Mouse (Mus musculus): ENCODE measurements around the gene Caln1. TPM values are rescaled to one million over a fixed set of nuclear protein-coding genes. Genes with fewer than 3 reads are reported as not detected.

Gene Caln1
- polyA plus RNA-seq, 1 experiment from 2014 or later, result 0.14 TPM

DNA sequence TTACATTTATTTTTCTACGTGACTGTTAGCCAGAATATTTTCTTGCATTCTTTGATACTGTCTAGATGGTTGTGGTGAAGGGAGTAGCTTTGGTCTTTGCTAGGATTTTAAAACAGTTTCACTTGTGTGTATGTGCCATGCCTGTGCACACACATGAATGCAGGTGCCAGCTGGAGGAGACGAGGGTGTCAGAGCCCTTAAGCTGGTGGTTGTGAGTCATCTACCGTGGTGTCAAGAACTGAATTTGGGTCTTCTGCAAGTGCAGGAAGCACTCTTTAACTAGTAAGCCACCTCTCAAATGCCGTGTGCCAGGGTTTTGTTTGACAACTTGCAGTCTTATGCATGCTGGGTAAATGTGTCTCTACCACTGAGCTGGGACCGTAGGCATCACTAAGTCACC lies 178.2 kb downstream of the Caln1 start:
- H3K4me3 ChIP-seq (ENCODE audit: low read depth, low read length), result no peak overlapping the region
- H3K9ac ChIP-seq (ENCODE audit: low read depth, low read length), result no peak overlapping the region
- no peaks in the 10 kb centered on the region for H3K9me3 ChIP-seq (ENCODE audit: control insufficient read depth)
- H3K27me3 ChIP-seq (replicated peaks; ENCODE audit: control insufficient read depth, insufficient read depth, low read length), result no peaks in the 10 kb centered on the region
- H3K36me3 ChIP-seq (ENCODE audit: control insufficient read depth, insufficient read depth), result no peaks in the 10 kb centered on the region
- H3K27ac ChIP-seq (ENCODE audit: low read depth, low read length), result no peak overlapping the region
- no peak overlapping the region for H3K4me2 ChIP-seq (replicated peaks; ENCODE audit: low read depth)
- TF ChIP-seq CTCF (IDR thresholded peaks at IDR 0.05; ENCODE audit: low read depth), result no peak
- no peak for ATAC-seq
- H3K4me1 ChIP-seq (replicated peaks; ENCODE audit: control insufficient read depth, insufficient read depth, low read length), result no peaks in the 10 kb centered on the region
- 85% methylated on average over 5 of the region's 5 CpGs for WGBS

DNA sequence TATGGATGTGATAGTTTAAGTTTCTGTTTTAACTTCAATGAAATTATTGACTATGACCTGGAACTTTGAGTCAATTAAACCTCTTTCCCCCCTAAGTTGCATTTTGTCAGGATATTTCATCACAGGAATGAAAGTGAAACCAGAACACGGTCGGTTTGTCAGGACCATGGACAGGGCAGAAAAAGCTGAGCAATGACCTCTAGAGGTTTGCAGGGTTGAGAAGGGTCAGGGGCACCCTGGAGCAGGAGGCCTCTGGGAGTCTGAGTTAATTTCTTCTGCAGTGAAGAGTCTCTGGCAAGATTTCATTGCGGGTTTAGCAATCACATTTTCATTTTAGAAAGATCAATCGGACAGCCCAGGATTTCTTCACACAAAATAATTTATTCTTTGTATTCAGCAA lies 184.7 kb downstream of the Caln1 start:
- ATAC-seq, result no peak
- no peak overlapping the region for H3K4me2 ChIP-seq (replicated peaks; ENCODE audit: low read depth)
- no peak overlapping the region for H3K9ac ChIP-seq (ENCODE audit: low read depth, low read length)
- TF ChIP-seq CTCF (IDR thresholded peaks at IDR 0.05; ENCODE audit: low read depth), result no peak
- H3K9me3 ChIP-seq (ENCODE audit: control insufficient read depth), result no peaks in the 10 kb centered on the region
- H3K4me1 ChIP-seq (replicated peaks; ENCODE audit: control insufficient read depth, insufficient read depth, low read length), result no peaks in the 10 kb centered on the region
- no peak overlapping the region for H3K27ac ChIP-seq (ENCODE audit: low read depth, low read length)
- no peaks in the 10 kb centered on the region for H3K27me3 ChIP-seq (replicated peaks; ENCODE audit: control insufficient read depth, insufficient read depth, low read length)
- H3K4me3 ChIP-seq (ENCODE audit: low read depth, low read length), result no peak overlapping the region
- no peaks in the 10 kb centered on the region for H3K36me3 ChIP-seq (ENCODE audit: control insufficient read depth, insufficient read depth)
- WGBS, result 53% methylated on average over 4 of the region's 4 CpGs

DNA sequence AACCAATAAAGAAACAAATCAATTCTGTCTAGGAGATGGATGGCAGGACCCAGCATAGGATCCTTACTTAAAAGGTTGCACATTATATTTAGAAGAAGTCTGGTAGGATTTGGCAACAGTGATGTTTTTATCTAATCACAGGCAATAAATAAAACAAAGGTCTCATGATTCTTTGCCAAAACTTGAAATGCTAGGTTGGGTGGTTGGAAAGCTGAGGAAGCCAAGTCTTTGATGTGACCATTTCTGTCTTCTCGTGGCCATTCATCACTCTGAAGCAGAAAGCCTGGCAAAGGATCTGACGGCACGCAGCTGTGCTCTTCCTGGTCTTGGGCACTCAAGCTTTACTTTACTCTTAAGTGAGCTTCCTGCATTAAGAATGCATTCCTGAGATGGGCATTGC lies 193.9 kb downstream of the Caln1 start:
- Histone ChIP-seq H3K27ac (ENCODE audit: low read depth, low read length) (no peak overlapping the region), H3K9ac (ENCODE audit: low read depth, low read length) (no peak overlapping the region), H3K27me3 (replicated peaks; ENCODE audit: control insufficient read depth, insufficient read depth, low read length) (no peaks in the 10 kb centered on the region), H3K4me3 (ENCODE audit: low read depth, low read length) (no peak overlapping the region), H3K9me3 (ENCODE audit: control insufficient read depth) (no peaks in the 10 kb centered on the region), H3K4me2 (replicated peaks; ENCODE audit: low read depth) (no peak overlapping the region), H3K36me3 (ENCODE audit: control insufficient read depth, insufficient read depth) (no peaks in the 10 kb centered on the region), H3K4me1 (replicated peaks; ENCODE audit: control insufficient read depth, insufficient read depth, low read length) (no peaks in the 10 kb centered on the region)
- no peak for ATAC-seq
- TF ChIP-seq CTCF (IDR thresholded peaks at IDR 0.05; ENCODE audit: low read depth), result no peak
- whole genome bisulfite sequencing, result 76% methylated on average over 3 of the region's 3 CpGs

DNA sequence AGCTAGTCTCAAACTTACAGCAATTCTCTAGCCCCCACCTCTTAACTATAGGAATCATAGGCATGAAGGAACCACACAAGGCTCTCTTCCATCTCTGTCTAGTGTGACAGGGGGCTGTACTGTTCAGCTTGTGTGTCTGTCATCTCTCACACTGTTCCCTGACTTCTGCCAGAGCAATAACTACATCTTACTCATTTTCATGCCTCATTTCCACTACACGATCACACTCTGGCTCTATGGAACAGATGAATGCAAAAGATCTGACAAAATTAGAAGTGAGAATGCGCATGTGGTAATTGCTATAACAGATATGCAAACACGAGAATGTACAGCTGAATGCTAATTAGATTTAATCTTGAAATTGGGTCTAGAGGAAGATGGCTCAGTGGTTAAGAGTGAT lies 196.7 kb downstream of the Caln1 start:
- ATAC-seq, result no peak
- WGBS, result 92% methylated on average over 3 of the region's 3 CpGs

DNA sequence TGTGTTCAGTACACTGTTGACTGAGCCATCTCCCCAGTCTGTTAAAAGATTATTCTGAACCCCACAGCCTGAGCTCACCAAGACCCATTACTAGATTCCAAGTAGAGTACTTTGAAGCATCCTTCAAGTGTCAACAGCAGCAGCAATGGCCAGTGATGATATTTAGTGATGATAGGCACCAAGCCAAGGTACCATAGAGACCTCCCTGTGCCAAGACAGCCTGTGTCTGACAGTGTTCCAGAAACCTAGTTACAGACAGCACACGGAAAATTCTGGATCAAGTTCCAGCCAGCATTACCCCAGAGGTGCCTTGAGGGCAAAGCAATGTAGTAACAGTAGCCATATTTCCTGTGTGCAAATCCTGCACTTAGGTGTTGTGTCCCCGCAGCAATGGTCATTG lies 208.3 kb downstream of the Caln1 start:
- no peaks in the 10 kb centered on the region for H3K4me1 ChIP-seq (replicated peaks; ENCODE audit: control insufficient read depth, insufficient read depth, low read length)
- no peak for TF ChIP-seq CTCF (IDR thresholded peaks at IDR 0.05; ENCODE audit: low read depth)

More for the DNA sequence above, 196.7 kb downstream of the Caln1 start:
- no peak overlapping the region for H3K27ac ChIP-seq (ENCODE audit: low read depth, low read length)
- no peak for TF ChIP-seq CTCF (IDR thresholded peaks at IDR 0.05; ENCODE audit: low read depth)
- no peaks in the 10 kb centered on the region for H3K9me3 ChIP-seq (ENCODE audit: control insufficient read depth)
- no peak overlapping the region for H3K4me3 ChIP-seq (ENCODE audit: low read depth, low read length)
- no peak overlapping the region for H3K9ac ChIP-seq (ENCODE audit: low read depth, low read length)
- no peaks in the 10 kb centered on the region for H3K4me1 ChIP-seq (replicated peaks; ENCODE audit: control insufficient read depth, insufficient read depth, low read length)
- H3K27me3 ChIP-seq (replicated peaks; ENCODE audit: control insufficient read depth, insufficient read depth, low read length), result no peaks in the 10 kb centered on the region
- no peak overlapping the region for H3K4me2 ChIP-seq (replicated peaks; ENCODE audit: low read depth)
- H3K36me3 ChIP-seq (ENCODE audit: control insufficient read depth, insufficient read depth), result no peaks in the 10 kb centered on the region

DNA sequence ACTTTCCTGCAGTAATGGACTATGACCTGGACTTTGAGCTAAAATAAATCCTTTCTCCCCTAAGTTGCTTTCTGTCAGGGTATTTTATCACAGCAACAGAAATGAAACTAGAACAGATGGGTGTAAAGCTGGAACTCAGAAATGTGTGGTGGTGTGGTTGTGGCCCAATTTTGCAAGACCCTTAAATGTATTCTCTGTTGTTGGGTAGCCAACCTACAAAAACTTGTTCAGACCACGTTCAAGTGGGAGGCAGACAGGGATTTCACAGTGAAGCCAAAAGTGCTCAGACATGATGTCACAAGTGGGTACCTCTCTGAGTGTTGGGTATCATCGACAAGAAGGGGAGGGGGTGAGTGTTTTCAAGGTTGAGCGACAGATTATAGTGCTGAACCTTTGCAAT lies 214.8 kb downstream of the Caln1 start:
- no peak overlapping the region for H3K27ac ChIP-seq (ENCODE audit: low read depth, low read length)
- no peak overlapping the region for H3K9ac ChIP-seq (ENCODE audit: low read depth, low read length)
- H3K36me3 ChIP-seq (ENCODE audit: control insufficient read depth, insufficient read depth), result no peaks in the 10 kb centered on the region
- no peak overlapping the region for H3K4me3 ChIP-seq (ENCODE audit: low read depth, low read length)
- H3K4me1 ChIP-seq (replicated peaks; ENCODE audit: control insufficient read depth, insufficient read depth, low read length), result no peaks in the 10 kb centered on the region
- H3K9me3 ChIP-seq (ENCODE audit: control insufficient read depth), result no peaks in the 10 kb centered on the region
- no peaks in the 10 kb centered on the region for H3K27me3 ChIP-seq (replicated peaks; ENCODE audit: control insufficient read depth, insufficient read depth, low read length)
- no peak for ATAC-seq
- H3K4me2 ChIP-seq (replicated peaks; ENCODE audit: low read depth), result no peak overlapping the region
- 80% methylated on average over 3 of the region's 3 CpGs for whole genome bisulfite sequencing
- no peak for TF ChIP-seq CTCF (IDR thresholded peaks at IDR 0.05; ENCODE audit: low read depth)

More for the DNA sequence above, 208.3 kb downstream of the Caln1 start:
- no peak overlapping the region for H3K27ac ChIP-seq (ENCODE audit: low read depth, low read length)
- no peak overlapping the region for H3K4me3 ChIP-seq (ENCODE audit: low read depth, low read length)
- H3K4me2 ChIP-seq (replicated peaks; ENCODE audit: low read depth), result no peak overlapping the region
- ATAC-seq, result no peak
- no peak overlapping the region for H3K9ac ChIP-seq (ENCODE audit: low read depth, low read length)
- no peaks in the 10 kb centered on the region for H3K9me3 ChIP-seq (ENCODE audit: control insufficient read depth)
- WGBS, result 80% methylated on average over 2 of the region's 2 CpGs
- no peaks in the 10 kb centered on the region for H3K36me3 ChIP-seq (ENCODE audit: control insufficient read depth, insufficient read depth)
- no peaks in the 10 kb centered on the region for H3K27me3 ChIP-seq (replicated peaks; ENCODE audit: control insufficient read depth, insufficient read depth, low read length)

DNA sequence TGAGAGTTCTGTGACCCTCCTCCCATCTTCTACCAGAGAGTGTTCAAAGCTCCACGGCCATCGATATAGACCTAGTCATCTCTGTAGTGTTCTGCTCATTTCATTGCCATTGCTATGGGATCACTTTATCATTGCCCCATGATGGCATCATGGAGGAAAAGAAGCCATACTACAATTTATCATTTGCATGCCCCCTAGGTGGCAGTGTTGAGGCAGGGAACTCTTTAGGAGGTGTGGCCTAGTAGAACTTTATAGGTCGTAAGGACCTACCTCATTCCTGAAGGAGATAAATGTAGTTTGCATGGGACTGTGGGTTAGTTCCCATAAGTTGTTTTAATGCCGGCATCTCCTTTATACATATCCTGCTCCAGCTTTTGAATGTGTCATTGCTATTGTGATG lies 217.0 kb downstream of the Caln1 start:
- H3K36me3 ChIP-seq (ENCODE audit: control insufficient read depth, insufficient read depth), result no peaks in the 10 kb centered on the region
- 90% methylated on average over 4 of the region's 4 CpGs for WGBS
- no peak for ATAC-seq
- no peaks in the 10 kb centered on the region for H3K27me3 ChIP-seq (replicated peaks; ENCODE audit: control insufficient read depth, insufficient read depth, low read length)
- no peaks in the 10 kb centered on the region for H3K4me1 ChIP-seq (replicated peaks; ENCODE audit: control insufficient read depth, insufficient read depth, low read length)
- no peak overlapping the region for H3K9ac ChIP-seq (ENCODE audit: low read depth, low read length)
- H3K4me3 ChIP-seq (ENCODE audit: low read depth, low read length), result no peak overlapping the region
- no peaks in the 10 kb centered on the region for H3K9me3 ChIP-seq (ENCODE audit: control insufficient read depth)
- no peak overlapping the region for H3K4me2 ChIP-seq (replicated peaks; ENCODE audit: low read depth)
- no peak overlapping the region for H3K27ac ChIP-seq (ENCODE audit: low read depth, low read length)
- 0 out of 2 replicates have a peak, but pooled peaks have one; percentile 8 for TF ChIP-seq CTCF (IDR thresholded peaks at IDR 0.05; ENCODE audit: low read depth)
